Mouse (Mus musculus) neural tube, embryonic 11.5 days (tissue): Measurements from ENCODE around the gene Cd200. TPM values are rescaled to one million over a fixed set of nuclear protein-coding genes. Genes with fewer than 3 reads are reported as not detected.
"Not testable (repeated sequence)": the region's sequence is repeated elsewhere in the genome, so short reads cannot be mapped to it uniquely, and the experiment has no call there.

Experiments used
- ATAC-seq: fragments of 200-750 bp; cut with Nextera tagmentation; 2 replicates; pipeline ENCODE4 v1.8.0; 2017; ENCODE audit warnings: moderate number of reproducible peaks, mild to moderate bottlenecking, moderate TSS enrichment, moderate library complexity; ENCODE audit not compliant: insufficient read depth, low FRiP score, low TSS enrichment
- DNase-seq: peaks from one replicate; pipeline ENCODE4 v3.0.0-alpha.2; 2015; ENCODE audit warnings: low spot score
- H3K27ac ChIP-seq: fragments of 300-500 bp; sonication (generic); 2 replicates; pipeline ENCODE4 v1.5.1; 2014; ENCODE audit warnings: low read depth, mild to moderate bottlenecking, low read length
- H3K27me3 ChIP-seq: fragments of 300-500 bp; sonication (generic); 2 replicates; pipeline ENCODE4 v1.6.1; 2014; ENCODE audit warnings: mild to moderate bottlenecking, low read length, mixed read lengths; ENCODE audit not compliant: control insufficient read depth, insufficient read depth
- H3K36me3 ChIP-seq: fragments of 300-500 bp; sonication (generic); 2 replicates; pipeline ENCODE4 v1.6.1; 2014; ENCODE audit warnings: mild to moderate bottlenecking, low read length, moderate library complexity, mixed read lengths; ENCODE audit not compliant: control insufficient read depth, insufficient read depth
- H3K4me1 ChIP-seq: fragments of 300-500 bp; sonication (generic); 2 replicates; pipeline ENCODE4 v1.6.1; 2014; ENCODE audit warnings: low read length, mixed read lengths; ENCODE audit not compliant: control insufficient read depth, insufficient read depth
- H3K4me2 ChIP-seq: fragments of 300-500 bp; sonication (generic); 2 replicates; pipeline ENCODE4 v1.6.1; 2014; ENCODE audit warnings: low read depth, mild to moderate bottlenecking, moderate library complexity
- H3K4me3 ChIP-seq: fragments of 300-500 bp; sonication (generic); 2 replicates; pipeline ENCODE4 v1.5.1; 2014; ENCODE audit warnings: low read depth, low read length
- H3K9ac ChIP-seq: fragments of 300-500 bp; sonication (generic); 2 replicates; pipeline ENCODE4 v1.6.1; 2014; ENCODE audit warnings: mild to moderate bottlenecking, low read length
- H3K9me3 ChIP-seq: fragments of 300-500 bp; sonication (generic); 2 replicates; pipeline ENCODE4 v1.6.1; 2016; ENCODE audit warnings: low read length; ENCODE audit not compliant: control insufficient read depth
- WGBS: fragments of 180-500 bp; shearing (Covaris S2); extraction: QIAGEN DNeasy Blood & Tissue Kit; methylation state at CpG from one replicate; pipeline ENCODE4 v1.1.7; 2014; 5-methylcytosine and 5-hydroxymethylcytosine counted together
- polyA plus RNA-seq: library from polyadenylated mRNA; unstranded; fragments of >200 nt; fragmentation: Nextera tagmentation; extraction: Ambion mirVana; gene quantifications from 2 replicates; pipeline ENCODE4 v1.2.1, GENCODE M21; 2014

The Cd200 gene
- polyA plus RNA-seq, 1 experiment from 2014 or later = 47.7 TPM

- WGBS = 89% methylated on average over 1 of the region's 1 CpGs
Observed at GRCm38 (mm10) chr16:45371076-45371475, 37.8 kb downstream of the Cd200 start.

GRCm38 (mm10) chr16:45369285-45369965 lies 39.4 kb downstream of the Cd200 start:
- Histone ChIP-seq H3K9ac (no peak overlapping the region), H3K27ac (no peak overlapping the region), H3K4me3 (no peak overlapping the region), H3K4me2 (no peak overlapping the region), H3K4me1 (no peaks in the 10 kb centered on the region), H3K9me3 (no peaks in the 10 kb centered on the region), H3K36me3 (no peaks in the 10 kb centered on the region), H3K27me3 (no peaks in the 10 kb centered on the region)
- no peak for DNase-seq
- WGBS = 79% methylated on average over 4 of the region's 4 CpGs
- no peak for ATAC-seq

More at GRCm38 (mm10) chr16:45371076-45371475, 37.8 kb downstream of the Cd200 start:
- no peak overlapping the region for H3K9ac ChIP-seq
- H3K4me1 ChIP-seq = no peaks in the 10 kb centered on the region
- ATAC-seq (no peak), DNase-seq (no peak)
- no peak overlapping the region for H3K27ac ChIP-seq
- no peaks in the 10 kb centered on the region for H3K36me3 ChIP-seq
- no peaks in the 10 kb centered on the region for H3K9me3 ChIP-seq
- H3K27me3 ChIP-seq = no peaks in the 10 kb centered on the region
- H3K4me3 ChIP-seq = no peak overlapping the region
- H3K4me2 ChIP-seq = no peak overlapping the region

- H3K27me3 ChIP-seq = no peaks in the 10 kb centered on the region
- no peaks in the 10 kb centered on the region for H3K9me3 ChIP-seq
- no peak overlapping the region for H3K27ac ChIP-seq
- H3K4me3 ChIP-seq = no peak overlapping the region
- no peaks in the 10 kb centered on the region for H3K36me3 ChIP-seq
- H3K9ac ChIP-seq = no peak overlapping the region
- DNase-seq (no peak), ATAC-seq (no peak)
- no peak overlapping the region for H3K4me2 ChIP-seq
- 84% methylated on average over 7 of the region's 7 CpGs for WGBS
- no peaks in the 10 kb centered on the region for H3K4me1 ChIP-seq
Observed at GRCm38 (mm10) chr16:45366111-45366510, 42.7 kb downstream of the Cd200 start.

- H3K4me1 ChIP-seq = no peaks in the 10 kb centered on the region
- H3K27me3 ChIP-seq = no peaks in the 10 kb centered on the region
- H3K4me3 ChIP-seq = no peak overlapping the region
- no peaks in the 10 kb centered on the region for H3K9me3 ChIP-seq
- H3K36me3 ChIP-seq = no peaks in the 10 kb centered on the region
- no peak overlapping the region for H3K4me2 ChIP-seq
- no peak overlapping the region for H3K27ac ChIP-seq
- H3K9ac ChIP-seq = no peak overlapping the region
- no peak for DNase-seq
- ATAC-seq = no peak
- WGBS = 86% methylated on average over 9 of the region's 9 CpGs
Observed at GRCm38 (mm10) chr16:45365353-45365752, 43.5 kb downstream of the Cd200 start.

- H3K9ac ChIP-seq = no peak overlapping the region
- H3K4me2 ChIP-seq = no peak overlapping the region
- H3K27ac ChIP-seq = no peak overlapping the region
- no peaks in the 10 kb centered on the region for H3K4me1 ChIP-seq
- no peaks in the 10 kb centered on the region for H3K9me3 ChIP-seq
- 90% methylated on average over 1 of the region's 1 CpGs for WGBS
- no peaks in the 10 kb centered on the region for H3K27me3 ChIP-seq
- ATAC-seq (no peak), DNase-seq (no peak)
- H3K36me3 ChIP-seq = no peaks in the 10 kb centered on the region
- no peak overlapping the region for H3K4me3 ChIP-seq
Observed at GRCm38 (mm10) chr16:45364627-45365026, 44.2 kb downstream of the Cd200 start.

GRCm38 (mm10) chr16:45363480-45364045 lies 45.3 kb downstream of the Cd200 start:
- H3K9ac ChIP-seq = no peak overlapping the region
- ATAC-seq (no peak), DNase-seq (no peak)
- H3K4me1 ChIP-seq = no peaks in the 10 kb centered on the region
- H3K4me3 ChIP-seq = no peak overlapping the region
- no peak overlapping the region for H3K4me2 ChIP-seq
- 90% methylated on average over 4 of the region's 4 CpGs for WGBS
- no peaks in the 10 kb centered on the region for H3K36me3 ChIP-seq
- no peak overlapping the region for H3K27ac ChIP-seq
- no peaks in the 10 kb centered on the region for H3K9me3 ChIP-seq
- no peaks in the 10 kb centered on the region for H3K27me3 ChIP-seq

- Histone ChIP-seq H3K27ac (no peak overlapping the region), H3K9me3 (no peaks in the 10 kb centered on the region), H3K4me3 (no peak overlapping the region), H3K4me2 (no peak overlapping the region), H3K9ac (no peak overlapping the region), H3K36me3 (no peaks in the 10 kb centered on the region), H3K27me3 (no peaks in the 10 kb centered on the region), H3K4me1 (no peaks in the 10 kb centered on the region)
- DNase-seq = no peak
- ATAC-seq = no peak
Observed at GRCm38 (mm10) chr16:45361450-45361849, 47.4 kb downstream of the Cd200 start.

- not testable (repeated sequence) for H3K4me2 ChIP-seq, H3K36me3 ChIP-seq, H3K9ac ChIP-seq, ATAC-seq, DNase-seq, H3K27me3 ChIP-seq, H3K4me1 ChIP-seq, H3K4me3 ChIP-seq, H3K27ac ChIP-seq, H3K9me3 ChIP-seq
- WGBS = 91% methylated on average over 5 of the region's 5 CpGs
Observed at GRCm38 (mm10) chr16:45358441-45358840, 50.4 kb downstream of the Cd200 start.

GRCm38 (mm10) chr16:45357134-45357533 lies 51.7 kb downstream of the Cd200 start:
- no peaks in the 10 kb centered on the region for H3K36me3 ChIP-seq
- H3K4me3 ChIP-seq = no peak overlapping the region
- WGBS = 89% methylated on average over 1 of the region's 1 CpGs
- H3K27me3 ChIP-seq = no peaks in the 10 kb centered on the region
- no peak overlapping the region for H3K9ac ChIP-seq
- H3K4me2 ChIP-seq = no peak overlapping the region
- H3K9me3 ChIP-seq = no peaks in the 10 kb centered on the region
- H3K4me1 ChIP-seq = no peaks in the 10 kb centered on the region
- ATAC-seq (no peak), DNase-seq (no peak)
- H3K27ac ChIP-seq = no peak overlapping the region
